Mouse (Mus musculus) forebrain, embryonic 14.5 days (tissue): ENCODE results near the gene Rcan2. TPM values are rescaled to one million over a fixed set of nuclear protein-coding genes. Genes with fewer than 3 reads are reported as not detected.
A peak's percentile ranks its signal among the peaks of the same experiment; 100 is the strongest.

Experiments
- ATAC-seq: fragments of 200-750 bp; cut with Nextera tagmentation; 2 replicates; pipeline ENCODE4 v1.8.0; 2017; ENCODE audit warnings: mild to moderate bottlenecking, moderate library complexity
- DNase-seq: peaks from one replicate; pipeline ENCODE4 v3.0.0-alpha.2; 2015; ENCODE audit warnings: low spot score
- H3K27ac ChIP-seq: fragments of 300-500 bp; sonication (generic); 2 replicates; pipeline ENCODE4 v1.5.1; 2014; ENCODE audit warnings: low read depth, mild to moderate bottlenecking, control low read depth, low read length, moderate library complexity
- H3K27me3 ChIP-seq: fragments of 300-500 bp; sonication (generic); replicated peaks from 2 replicates; pipeline ENCODE4 v1.6.1; 2014; ENCODE audit warnings: low read length, control low read depth, mixed read lengths; ENCODE audit not compliant: control insufficient read depth, insufficient read depth
- H3K36me3 ChIP-seq: fragments of 300-500 bp; sonication (generic); 2 replicates; pipeline ENCODE4 v1.6.1; 2014; ENCODE audit warnings: low read length, control low read depth; ENCODE audit not compliant: control insufficient read depth, insufficient read depth
- H3K4me1 ChIP-seq: fragments of 300-500 bp; sonication (generic); 2 replicates; pipeline ENCODE4 v1.6.1; 2014; ENCODE audit warnings: antibody characterized with exemption, low read length, control low read depth; ENCODE audit not compliant: control insufficient read depth, insufficient read depth
- H3K4me2 ChIP-seq: fragments of 300-500 bp; sonication (generic); 2 replicates; pipeline ENCODE4 v1.6.1; 2014; ENCODE audit warnings: mild to moderate bottlenecking, control low read depth, low read length
- H3K4me3 ChIP-seq: fragments of 300-500 bp; sonication (generic); 2 replicates; pipeline ENCODE4 v1.5.1; 2014; ENCODE audit warnings: low read depth, low read length, control low read depth
- H3K9ac ChIP-seq: fragments of 300-500 bp; sonication (generic); 2 replicates; pipeline ENCODE4 v1.6.1; 2014; ENCODE audit warnings: mild to moderate bottlenecking, low read length, control low read depth, moderate library complexity
- H3K9me3 ChIP-seq: fragments of 300-500 bp; sonication (generic); replicated peaks from 2 replicates; pipeline ENCODE4 v1.6.1; 2016; ENCODE audit warnings: low read length, control low read depth, mixed read lengths; ENCODE audit not compliant: control insufficient read depth
- WGBS: fragments of 180-500 bp; shearing (Covaris S2); extraction: QIAGEN DNeasy Blood & Tissue Kit; methylation state at CpG from one replicate; pipeline ENCODE4 v1.1.7; 2014; 5-methylcytosine and 5-hydroxymethylcytosine counted together
- polyA plus RNA-seq: library from polyadenylated mRNA; unstranded; fragments of >200 nt; fragmentation: Nextera tagmentation; extraction: Ambion mirVana; gene quantifications from 2 replicates; pipeline ENCODE4 v1.2.1, GENCODE M21; 2014

Gene Rcan2
- polyA plus RNA-seq, 1 experiment from 2014 or later = 20.2 TPM

GRCm38 (mm10) chr17:44026378-44026777 lies 225.2 kb downstream of the Rcan2 start:
- no peaks in the 10 kb centered on the region for H3K9me3 ChIP-seq
- H3K27ac ChIP-seq = peak overlapping the region; percentile 82
- H3K4me2 ChIP-seq = peak overlapping the region; percentile 24
- ATAC-seq (peak; percentile 80), DNase-seq (peak; percentile 87)
- H3K9ac ChIP-seq = peak overlapping the region; percentile 42; the same call in 1 of the 2 replicates
- H3K27me3 ChIP-seq = no peaks in the 10 kb centered on the region
- H3K4me3 ChIP-seq = no peak overlapping the region
- no peaks in the 10 kb centered on the region for H3K36me3 ChIP-seq
- H3K4me1 ChIP-seq = peaks cover 22% of the 10 kb centered on the region
- under 1% methylated on average over 5 of the region's 5 CpGs for WGBS

GRCm38 (mm10) chr17:44026786-44027185 lies 225.6 kb downstream of the Rcan2 start:
- no peak for DNase-seq
- peak; percentile 21 for ATAC-seq
- H3K27me3 ChIP-seq = no peaks in the 10 kb centered on the region
- peaks cover 22% of the 10 kb centered on the region for H3K4me1 ChIP-seq
- no peaks in the 10 kb centered on the region for H3K9me3 ChIP-seq
- H3K9ac ChIP-seq = no peak overlapping the region
- H3K27ac ChIP-seq = peak overlapping the region; percentile 82
- peak overlapping the region; percentile 24; the same call in 1 of the 2 replicates for H3K4me2 ChIP-seq
- no peak overlapping the region for H3K4me3 ChIP-seq
- H3K36me3 ChIP-seq = no peaks in the 10 kb centered on the region

GRCm38 (mm10) chr17:44027311-44027710 lies 226.2 kb downstream of the Rcan2 start:
- ATAC-seq (no peak), DNase-seq (no peak)
- Histone ChIP-seq H3K4me1 (peaks cover 22% of the 10 kb centered on the region), H3K9me3 (no peaks in the 10 kb centered on the region), H3K4me3 (no peak overlapping the region), H3K27ac (no peak overlapping the region), H3K36me3 (no peaks in the 10 kb centered on the region), H3K4me2 (no peak overlapping the region), H3K27me3 (no peaks in the 10 kb centered on the region), H3K9ac (no peak overlapping the region)
- 90% methylated on average over 9 of the region's 9 CpGs for WGBS

- Histone ChIP-seq H3K9ac (no peak overlapping the region), H3K27ac (no peak overlapping the region), H3K27me3 (no peaks in the 10 kb centered on the region), H3K4me2 (no peak overlapping the region), H3K36me3 (no peaks in the 10 kb centered on the region), H3K4me3 (no peak overlapping the region), H3K9me3 (no peaks in the 10 kb centered on the region), H3K4me1 (peaks cover 22% of the 10 kb centered on the region)
- DNase-seq = no peak
- no peak for ATAC-seq
- WGBS = 77% methylated on average over 5 of the region's 5 CpGs
Observed at GRCm38 (mm10) chr17:44029616-44030015, 228.5 kb downstream of the Rcan2 start.

GRCm38 (mm10) chr17:44030776-44031587 lies 229.8 kb downstream of the Rcan2 start:
- DNase-seq (no peak), ATAC-seq (no peak)
- Histone ChIP-seq H3K27me3 (no peaks in the 10 kb centered on the region), H3K27ac (no peak overlapping the region), H3K4me3 (no peak overlapping the region), H3K9ac (no peak overlapping the region), H3K4me2 (no peak overlapping the region), H3K4me1 (peaks cover 17% of the 10 kb centered on the region), H3K36me3 (no peaks in the 10 kb centered on the region), H3K9me3 (no peaks in the 10 kb centered on the region)
- 11% methylated on average over 3 of the region's 3 CpGs for WGBS

GRCm38 (mm10) chr17:44035005-44035404 lies 233.9 kb downstream of the Rcan2 start:
- Histone ChIP-seq H3K9ac (no peak overlapping the region), H3K4me3 (no peak overlapping the region), H3K27me3 (no peaks in the 10 kb centered on the region), H3K36me3 (no peaks in the 10 kb centered on the region), H3K4me1 (peaks cover 8% of the 10 kb centered on the region), H3K27ac (no peak overlapping the region), H3K4me2 (no peak overlapping the region), H3K9me3 (no peaks in the 10 kb centered on the region)
- ATAC-seq = no peak
- 96% methylated on average over 1 of the region's 1 CpGs for WGBS
- DNase-seq = no peak

GRCm38 (mm10) chr17:44038656-44039055 lies 237.5 kb downstream of the Rcan2 start:
- no peaks in the 10 kb centered on the region for H3K4me1 ChIP-seq
- H3K4me2 ChIP-seq = no peak overlapping the region
- H3K27ac ChIP-seq = no peak overlapping the region
- no peaks in the 10 kb centered on the region for H3K27me3 ChIP-seq
- no peak overlapping the region for H3K4me3 ChIP-seq
- no peaks in the 10 kb centered on the region for H3K9me3 ChIP-seq
- peak; percentile 79 for DNase-seq
- no peaks in the 10 kb centered on the region for H3K36me3 ChIP-seq
- peak; percentile 50; the same call in 1 of the 2 replicates for ATAC-seq
- 63% methylated on average over 9 of the region's 9 CpGs for WGBS
- H3K9ac ChIP-seq = no peak overlapping the region

GRCm38 (mm10) chr17:44040449-44040848 lies 239.3 kb downstream of the Rcan2 start:
- 96% methylated on average over 2 of the region's 2 CpGs for WGBS
- Histone ChIP-seq H3K36me3 (no peaks in the 10 kb centered on the region), H3K4me1 (no peaks in the 10 kb centered on the region), H3K4me3 (no peak overlapping the region), H3K4me2 (no peak overlapping the region), H3K9me3 (no peaks in the 10 kb centered on the region), H3K27me3 (no peaks in the 10 kb centered on the region), H3K27ac (no peak overlapping the region), H3K9ac (no peak overlapping the region)
- DNase-seq (no peak), ATAC-seq (no peak)

GRCm38 (mm10) chr17:44042301-44042700 lies 241.2 kb downstream of the Rcan2 start:
- no peak overlapping the region for H3K9ac ChIP-seq
- H3K27ac ChIP-seq = no peak overlapping the region
- H3K36me3 ChIP-seq = no peaks in the 10 kb centered on the region
- H3K4me3 ChIP-seq = no peak overlapping the region
- no peaks in the 10 kb centered on the region for H3K27me3 ChIP-seq
- H3K4me2 ChIP-seq = no peak overlapping the region
- no peaks in the 10 kb centered on the region for H3K9me3 ChIP-seq
- DNase-seq = no peak
- no peak for ATAC-seq
- no peaks in the 10 kb centered on the region for H3K4me1 ChIP-seq
- 85% methylated on average over 2 of the region's 2 CpGs for WGBS
